Mouse (Mus musculus) C2C12 (cell line): ENCODE results near the gene Pradc1. TPM values are rescaled to one million over a fixed set of nuclear protein-coding genes. Genes with fewer than 3 reads are reported as not detected.
"Not testable (repeated sequence)": the region's sequence is repeated elsewhere in the genome, so short reads cannot be mapped to it uniquely, and the experiment has no call there.

ENCODE experiments used
- H3K27me3 ChIP-seq: one replicate; pipeline ENCODE4 v1.6.1; 2011; ENCODE audit not compliant: control insufficient read depth, insufficient read depth, insufficient read length
- H3K36me3 ChIP-seq: one replicate; pipeline ENCODE4 v1.6.1; 2011; ENCODE audit not compliant: control insufficient read depth, insufficient read depth
- H3K4me3 ChIP-seq: one replicate; pipeline ENCODE4 v1.5.1; 2011; ENCODE audit warnings: mild to moderate bottlenecking, control low read depth; ENCODE audit not compliant: poor library complexity, insufficient read depth, severe bottlenecking
- H3K79me2 ChIP-seq: one replicate; pipeline ENCODE4 v1.6.1; 2011; ENCODE audit not compliant: control insufficient read depth, insufficient read depth
- H3K79me3 ChIP-seq: one replicate; pipeline ENCODE4 v1.6.1; 2011; ENCODE audit warnings: low read depth, control low read depth
- H3ac ChIP-seq: one replicate; pipeline ENCODE3; 2011; ENCODE audit warnings: low read depth; ENCODE audit not compliant: control insufficient read depth, insufficient read length
- CEBPB ChIP-seq: IDR thresholded peaks from one replicate; pipeline ENCODE4 v1.6.1; 2011; ENCODE audit warnings: low read depth, mild to moderate bottlenecking, control low read depth, moderate library complexity
- CTCF ChIP-seq: IDR thresholded peaks from one replicate; pipeline ENCODE4 v1.5.1; 2011; ENCODE audit not compliant: control insufficient read depth, insufficient read depth, insufficient read length
- FOSL1 ChIP-seq: IDR thresholded peaks from one replicate; pipeline ENCODE4 v1.8.0; 2011; ENCODE audit warnings: mild to moderate bottlenecking, low read length; ENCODE audit not compliant: poor library complexity, insufficient read depth, severe bottlenecking
- MAX ChIP-seq: IDR thresholded peaks from one replicate; pipeline ENCODE4 v1.6.1; 2011; ENCODE audit warnings: mild to moderate bottlenecking, control low read depth
- MYOD1 ChIP-seq: IDR thresholded peaks from one replicate; pipeline ENCODE4 v1.6.1; 2011; ENCODE audit warnings: low read depth; ENCODE audit not compliant: control insufficient read depth, insufficient read length
- MYOG ChIP-seq: IDR thresholded peaks from one replicate; pipeline ENCODE4 v1.6.1; 2011; ENCODE audit not compliant: control insufficient read depth, insufficient read length; ENCODE audit errors: extremely low read depth
- USF1 ChIP-seq: IDR thresholded peaks from one replicate; pipeline ENCODE4 v1.6.1; 2011; ENCODE audit warnings: low read depth, mild to moderate bottlenecking, control low read depth, moderate library complexity
- polyA plus RNA-seq: library from polyadenylated mRNA; unstranded; fragments of >200 nt; fragmentation: generic; extraction: Trizol; gene quantifications from one replicate; pipeline ENCODE4 v1.2.1, GENCODE M21; 2012; ENCODE audit warnings: missing spikeins

Gene Pradc1
- polyA plus RNA-seq, 1 experiment, result 35.6 TPM

- Histone ChIP-seq H3K79me3 (peaks cover 7% of the 10 kb centered on the region), H3K36me3 (peaks cover 90% of the 10 kb centered on the region), H3K27me3 (no peaks in the 10 kb centered on the region), H3K79me2 (peaks cover 9% of the 10 kb centered on the region), H3K4me3 (no peak overlapping the region), H3ac (no peak overlapping the region)
- no peak for TF ChIP-seq FOSL1
- TF ChIP-seq MYOG, result no peak
- TF ChIP-seq MYOD1, result no peak
- TF ChIP-seq CEBPB, result no peak
- TF ChIP-seq CTCF, result no peak
- no peak for TF ChIP-seq MAX
- no peak for TF ChIP-seq USF1
Measured at GRCm38 (mm10) chr6:85465381-85465780, 13.6 kb upstream of the Pradc1 start.

GRCm38 (mm10) chr6:85459621-85460020 lies 7.9 kb upstream of the Pradc1 start:
- no peak overlapping the region for H3ac ChIP-seq

DNA sequence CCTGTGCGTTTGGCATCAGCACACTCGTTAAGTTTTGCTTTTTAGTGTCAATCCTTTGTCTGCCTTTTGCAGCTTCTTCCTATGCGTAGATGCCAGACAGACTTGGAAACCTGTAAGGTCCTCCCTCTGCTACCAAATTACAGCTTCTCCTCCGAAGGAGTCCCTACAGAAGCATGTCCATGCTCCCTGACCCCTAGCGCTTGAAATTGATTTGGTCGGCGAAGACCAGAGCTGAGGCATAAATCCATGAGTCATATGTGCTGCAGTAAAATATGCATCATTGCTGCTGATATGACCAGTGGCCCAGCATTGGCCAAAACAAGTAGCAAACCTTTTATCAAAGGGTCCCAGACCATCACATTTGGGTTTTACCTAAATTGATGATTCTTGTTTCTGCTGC lies 1.0 kb upstream of the Pradc1 start:
- H3K36me3 ChIP-seq, result peaks cover 42% of the 10 kb centered on the region
- H3K79me2 ChIP-seq, result peaks cover 61% of the 10 kb centered on the region
- peaks cover 61% of the 10 kb centered on the region for H3K79me3 ChIP-seq
- no peaks in the 10 kb centered on the region for H3K27me3 ChIP-seq
- TF ChIP-seq MYOD1 (no peak), USF1 (no peak), MAX (no peak), CTCF (no peak), MYOG (no peak), CEBPB (no peak), FOSL1 (no peak)
- H3ac ChIP-seq, result peak overlapping the region; percentile 61
- peak overlapping the region; percentile 82 for H3K4me3 ChIP-seq

More at GRCm38 (mm10) chr6:85459621-85460020, 7.9 kb upstream of the Pradc1 start:
- peaks cover 66% of the 10 kb centered on the region for H3K79me2 ChIP-seq
- peaks cover 58% of the 10 kb centered on the region for H3K79me3 ChIP-seq
- no peaks in the 10 kb centered on the region for H3K27me3 ChIP-seq
- no peak overlapping the region for H3K4me3 ChIP-seq
- TF ChIP-seq MAX (no peak), CEBPB (no peak), MYOD1 (no peak), USF1 (no peak), CTCF (no peak), FOSL1 (no peak), MYOG (no peak)
- peaks cover 95% of the 10 kb centered on the region for H3K36me3 ChIP-seq

- H3K79me3 ChIP-seq, result peaks cover 56% of the 10 kb centered on the region
- H3ac ChIP-seq, result peak overlapping the region; percentile 61
- peak overlapping the region; percentile 82 for H3K4me3 ChIP-seq
- TF ChIP-seq MAX, result no peak
- peaks cover 38% of the 10 kb centered on the region for H3K36me3 ChIP-seq
- H3K27me3 ChIP-seq, result no peaks in the 10 kb centered on the region
- H3K79me2 ChIP-seq, result peaks cover 56% of the 10 kb centered on the region
Measured at GRCm38 (mm10) chr6:85452411-85452665, 568 bp upstream of the Pradc1 start.

DNA sequence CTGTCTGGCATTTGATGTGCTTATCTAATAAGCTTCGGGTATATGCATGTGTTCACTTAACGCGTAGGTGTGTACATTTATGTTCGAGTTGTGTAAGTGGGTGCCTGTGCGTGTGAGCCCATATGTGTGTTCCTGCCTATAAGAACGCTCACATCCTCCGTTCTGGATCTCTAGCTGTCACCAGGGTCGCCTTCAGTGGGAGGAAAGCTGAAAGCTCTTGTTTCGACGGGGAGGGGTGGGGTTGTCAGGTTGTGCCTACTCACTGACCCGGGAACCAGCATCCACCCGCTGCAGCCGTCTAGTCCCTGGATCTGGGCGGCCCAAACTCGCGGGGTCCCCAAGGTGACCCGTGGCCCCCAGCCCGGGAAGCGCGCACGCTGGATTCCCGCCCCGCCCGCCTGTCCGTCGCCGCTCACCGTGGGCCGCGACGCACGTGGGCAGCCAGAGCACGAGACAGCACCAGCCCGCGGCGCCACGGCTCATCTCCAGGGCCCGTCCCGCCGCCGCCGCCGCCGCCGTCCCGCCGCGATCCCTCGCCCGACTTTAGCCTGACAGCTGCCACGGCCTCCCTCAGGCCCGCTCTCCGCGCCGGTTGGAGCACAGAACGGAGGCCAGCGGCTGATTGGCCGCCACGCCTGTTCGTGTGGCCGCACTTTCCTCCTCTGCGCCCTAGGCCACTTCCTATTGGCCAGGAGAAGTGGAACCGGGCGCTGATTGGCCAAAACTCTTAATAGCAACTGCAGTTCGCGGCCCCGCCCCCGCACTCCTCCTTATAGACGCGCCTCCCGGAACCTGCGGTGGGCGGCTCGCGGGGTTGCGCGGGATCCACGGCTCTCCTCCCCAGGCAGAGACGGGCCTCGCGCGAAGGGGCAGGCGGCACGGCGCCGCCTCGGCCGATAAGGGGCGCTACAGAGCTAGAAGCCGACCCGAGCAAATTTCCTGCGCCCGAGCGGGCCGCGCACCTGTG lies 790 bp downstream of the Pradc1 start, which contains the start of gene Cct7:
Cct7 (plus strand) TSS at position 818 of the 967 bp plus-strand sequence.
- Histone ChIP-seq H3K36me3 (peaks cover 39% of the 10 kb centered on the region), H3K4me3 (peak within 1 kb of the TSS; percentile 82), H3ac (peak within 1 kb of the TSS; percentile 87), H3K79me2 (peaks cover 43% of the 10 kb centered on the region), H3K79me3 (peaks cover 43% of the 10 kb centered on the region), H3K27me3 (no peaks in the 10 kb centered on the region)
- TF ChIP-seq CTCF (peak; percentile 76), USF1 (no peak)

GRCm38 (mm10) chr6:85450140-85450539 lies 1.6 kb downstream of the Pradc1 start:
- H3K36me3 ChIP-seq, result peaks cover 39% of the 10 kb centered on the region
- H3K27me3 ChIP-seq, H3ac ChIP-seq: not testable (repeated sequence)
- H3K79me2 ChIP-seq, result peaks cover 34% of the 10 kb centered on the region
- H3K79me3 ChIP-seq, result peaks cover 34% of the 10 kb centered on the region
- peak overlapping the region; percentile 52 for H3K4me3 ChIP-seq
